Mouse (Mus musculus) lung, postnatal 14 days (tissue): ENCODE measurements around the gene Efna2.
A peak's percentile ranks its signal among the peaks of the same experiment; 100 is the strongest.

ENCODE experiments used
- DNase-seq: peaks from one replicate; pipeline ENCODE4 v3.0.0; 2021

The Efna2 gene

DNA sequence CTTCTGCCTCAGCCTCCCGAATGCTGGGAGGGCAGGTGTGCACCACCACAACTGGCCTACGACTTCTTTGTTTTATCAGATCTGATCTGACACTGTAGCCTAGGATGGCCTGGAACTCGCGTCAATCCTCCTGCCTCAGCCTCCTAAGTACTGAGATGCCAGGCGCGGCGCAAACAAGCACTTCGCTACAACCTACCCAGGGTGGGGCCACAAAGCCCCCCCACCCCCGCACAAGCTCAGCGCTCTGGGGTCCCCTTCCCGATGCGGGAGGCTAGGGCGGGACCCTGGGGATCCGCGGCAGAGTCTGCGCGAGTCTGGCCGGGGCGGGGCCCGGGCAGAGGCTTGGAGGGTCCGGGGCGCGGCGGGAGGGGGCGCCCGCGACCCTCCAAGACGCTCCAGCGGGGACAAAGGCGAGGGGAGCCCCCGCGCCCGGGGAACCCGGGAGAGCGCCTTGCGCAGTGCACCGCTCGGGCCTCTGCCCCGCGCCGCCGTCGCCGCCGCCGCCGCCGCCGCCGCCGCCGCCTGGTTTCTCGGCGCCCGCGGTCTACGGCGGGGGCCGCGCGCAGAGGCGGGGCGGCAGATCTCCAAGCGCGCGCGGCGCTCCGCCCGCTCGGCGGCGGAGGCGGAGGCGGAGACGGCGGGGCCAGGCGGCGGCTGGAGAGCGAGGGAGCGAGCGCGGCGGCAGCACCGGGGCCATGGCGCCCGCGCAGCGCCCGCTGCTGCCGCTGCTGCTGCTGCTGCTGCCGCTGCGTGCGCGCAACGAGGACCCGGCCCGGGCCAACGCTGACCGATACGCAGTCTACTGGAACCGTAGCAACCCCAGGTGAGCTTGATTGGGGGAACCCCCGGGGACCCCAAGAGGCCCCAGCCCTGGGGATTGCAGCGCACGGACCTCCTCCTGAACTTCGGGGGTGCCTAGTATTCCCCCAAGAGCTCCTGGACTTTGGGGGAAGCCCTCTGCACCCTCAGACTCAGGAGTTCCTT is at the start of gene Efna2:
Gene Efna2 (plus strand): TSS at position 415 of the 984 bp plus-strand sequence.
- DNase-seq, result peak; percentile 37

DNA sequence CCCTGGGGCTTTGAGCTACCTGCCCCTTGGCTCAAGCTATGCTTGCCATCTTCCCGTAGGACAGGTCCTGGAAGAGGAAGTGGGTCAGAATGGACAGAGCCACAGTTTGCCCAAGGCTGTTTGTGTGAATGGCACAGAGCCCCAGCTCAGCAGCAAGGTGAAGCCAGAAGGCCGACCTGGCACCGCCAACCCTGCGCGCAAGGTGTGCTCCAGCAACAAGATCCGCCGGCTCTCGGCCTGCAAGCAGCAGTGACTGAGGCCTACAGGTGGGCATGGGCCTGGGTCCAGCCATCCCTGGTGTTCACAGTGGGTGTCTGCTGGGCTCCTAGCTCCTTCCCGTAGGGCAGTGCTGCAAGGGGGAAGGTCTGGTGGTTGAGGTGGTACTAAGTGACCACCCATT is 49.4 kb upstream of the Efna2 start:
- no peak for DNase-seq

DNA sequence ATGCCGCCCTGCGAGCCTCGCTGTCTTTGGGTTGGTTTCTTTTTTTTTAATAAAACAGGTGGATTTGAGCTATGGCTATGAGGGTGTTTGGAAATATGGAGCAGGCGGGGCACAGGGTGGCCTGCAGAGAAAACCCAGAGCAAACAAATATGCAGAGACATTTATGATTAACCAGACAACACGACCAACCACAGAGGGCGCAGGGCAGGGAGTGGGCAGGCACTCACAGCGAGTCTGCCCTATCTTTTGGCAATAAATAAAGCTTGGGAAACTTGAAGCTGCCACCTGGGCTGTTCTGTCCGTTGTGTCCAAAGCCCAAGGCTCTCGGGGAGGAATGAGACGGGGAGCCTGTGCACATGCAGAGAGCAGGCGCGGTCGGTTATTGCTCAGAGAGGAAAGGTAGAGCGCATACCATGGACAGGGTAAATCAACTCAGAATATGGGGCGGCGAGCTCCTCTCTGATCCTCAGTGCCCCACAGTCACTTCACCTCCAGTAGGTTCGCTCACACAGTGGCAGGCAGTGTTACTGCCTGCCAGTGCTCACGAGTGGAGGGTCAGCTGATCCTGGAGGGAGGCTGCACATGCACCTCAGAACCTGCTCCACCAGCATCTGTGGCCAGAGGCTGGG is 48.8 kb upstream of the Efna2 start:
- no peak for DNase-seq

GRCm38 (mm10) chr10:80131316-80131951 is 47.8 kb upstream of the Efna2 start:
- DNase-seq, result no peak

- no peak for DNase-seq
Observed at GRCm38 (mm10) chr10:80131952-80132350, 47.3 kb upstream of the Efna2 start.

GRCm38 (mm10) chr10:80133226-80133849 is 45.9 kb upstream of the Efna2 start:
- no peak for DNase-seq

DNA sequence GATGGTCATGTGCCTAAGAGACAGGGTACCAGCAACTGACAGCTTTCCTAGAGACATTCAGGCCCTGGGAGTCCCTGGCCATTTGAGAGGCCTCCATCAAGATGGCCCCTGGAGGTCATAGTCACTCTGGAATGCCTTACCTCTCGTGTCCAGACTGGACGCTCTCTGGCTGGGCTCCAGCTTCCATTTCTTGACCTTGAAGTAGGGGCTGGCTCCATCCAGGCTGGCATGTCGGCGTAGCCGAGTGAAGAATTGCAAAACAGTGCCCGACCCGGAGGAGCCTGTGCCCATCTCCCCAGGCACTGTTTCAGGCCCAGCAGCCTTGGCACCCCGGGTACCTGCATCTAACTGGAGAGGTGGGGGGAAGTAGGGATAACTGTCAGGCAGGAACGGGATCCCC is 44.9 kb upstream of the Efna2 start:
- DNase-seq, result no peak

- no peak for DNase-seq
Observed at GRCm38 (mm10) chr10:80135161-80135560, 44.1 kb upstream of the Efna2 start.

DNA sequence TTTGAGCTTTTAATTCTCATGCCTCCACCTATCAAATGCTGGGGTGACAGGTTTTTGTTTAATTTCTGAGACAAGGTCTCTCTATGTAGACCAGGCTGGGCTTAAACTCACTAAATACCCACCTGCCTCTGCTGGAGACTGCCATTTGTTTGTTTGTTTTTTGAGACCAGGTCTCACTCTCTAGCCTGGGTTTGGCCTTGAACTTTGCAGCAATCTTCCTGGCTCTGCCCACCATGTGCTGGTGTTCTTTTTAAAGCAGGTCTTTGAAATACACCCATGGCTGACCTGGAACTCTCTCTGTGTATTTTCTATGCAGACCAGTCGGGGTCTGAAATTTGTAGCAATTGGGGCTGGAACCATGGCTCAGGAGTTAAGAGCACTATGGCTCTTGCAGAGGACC is 43.6 kb upstream of the Efna2 start:
- no peak for DNase-seq

- DNase-seq, result no peak
Observed at GRCm38 (mm10) chr10:80136179-80136951, 42.9 kb upstream of the Efna2 start.

DNA sequence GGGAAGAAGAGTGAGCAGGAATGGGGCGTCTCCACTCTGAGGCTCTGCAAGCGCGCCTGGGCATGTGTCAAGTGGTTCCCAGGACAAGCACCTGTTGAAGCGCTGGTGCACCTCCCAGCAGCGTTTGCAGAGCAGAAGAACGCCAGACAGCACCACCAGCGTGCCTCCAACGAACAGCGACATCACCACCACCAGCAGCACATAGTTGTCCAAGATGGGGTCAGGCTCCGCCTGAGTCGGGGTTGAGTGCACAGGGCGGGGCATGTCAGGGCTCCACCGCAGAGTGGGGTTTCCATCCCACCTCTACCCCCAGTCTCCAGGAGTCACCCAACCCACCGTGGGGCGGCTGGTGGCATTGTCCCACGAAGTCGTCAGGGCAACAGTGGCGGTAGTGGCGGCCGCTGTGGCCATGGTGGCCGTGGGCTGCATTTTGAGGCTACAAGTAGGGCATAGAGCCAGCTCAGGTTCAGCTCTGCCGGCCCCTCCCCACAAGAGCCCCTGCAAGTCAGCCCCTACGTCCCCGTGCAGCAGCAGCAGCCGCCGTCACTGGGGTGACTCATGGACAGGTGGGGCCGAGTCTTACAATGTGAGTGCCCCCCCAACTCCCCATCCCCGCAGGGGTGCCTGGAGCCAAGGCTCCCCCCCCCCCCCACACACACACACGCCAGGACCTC is 42.2 kb upstream of the Efna2 start:
- peak; percentile 42 for DNase-seq

- no peak for DNase-seq
Observed at GRCm38 (mm10) chr10:80137626-80138552, 41.4 kb upstream of the Efna2 start.

- DNase-seq, result peak; percentile 54
Observed at GRCm38 (mm10) chr10:80138553-80139438, 40.5 kb upstream of the Efna2 start, which contains the start of gene Atp5d. Gene Atp5d (plus strand): TSS chr10:80138632.

DNA sequence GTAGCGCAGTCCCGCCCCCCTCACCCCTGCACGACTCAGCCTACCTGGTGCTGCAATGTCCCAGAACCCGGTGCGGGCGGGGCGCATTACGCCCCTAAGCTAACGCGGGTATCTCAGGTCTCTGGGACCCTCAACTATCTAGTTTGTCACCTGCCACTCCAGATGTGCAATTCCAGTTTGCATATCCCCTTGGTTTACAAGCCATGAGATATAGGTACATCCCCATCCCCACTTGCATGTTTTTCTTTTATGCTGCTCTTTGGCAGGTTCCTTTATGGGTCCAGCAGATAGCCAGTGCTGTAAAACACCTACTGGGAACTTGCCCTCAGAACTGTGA is 39.9 kb upstream of the Efna2 start:
- DNase-seq, result no peak

DNA sequence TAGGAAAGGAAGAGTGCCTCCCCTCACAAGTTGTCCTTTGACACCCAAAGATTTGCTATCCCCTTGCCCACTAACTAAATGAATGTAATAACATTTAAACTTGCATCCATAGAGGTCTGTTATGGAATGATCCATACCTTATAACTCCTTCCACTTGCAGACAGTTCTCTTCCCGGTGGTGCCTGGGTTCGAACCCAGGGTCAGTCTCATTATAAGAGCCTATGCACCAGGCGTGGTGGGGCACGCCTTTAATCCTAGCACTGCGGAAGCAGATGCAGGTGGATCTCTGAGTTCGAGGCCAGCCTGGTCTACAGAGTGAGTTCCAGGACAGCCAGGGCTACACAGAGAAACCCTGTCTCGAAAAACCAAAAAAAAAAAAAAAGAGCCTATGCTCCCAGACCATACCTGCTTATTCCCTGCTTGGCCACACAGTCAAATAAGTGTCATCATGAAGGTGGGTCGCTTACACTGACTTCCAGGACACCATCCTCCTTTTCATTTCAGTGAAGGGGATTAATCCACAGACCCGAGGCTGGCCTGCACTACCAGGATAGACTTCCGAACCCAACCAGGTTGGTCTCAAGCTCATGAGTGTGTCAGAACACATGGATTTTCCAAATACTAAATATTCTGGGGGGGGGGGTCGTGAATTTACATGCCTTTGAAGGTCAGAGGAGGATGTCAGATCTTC is 39.2 kb upstream of the Efna2 start:
- no peak for DNase-seq

DNA sequence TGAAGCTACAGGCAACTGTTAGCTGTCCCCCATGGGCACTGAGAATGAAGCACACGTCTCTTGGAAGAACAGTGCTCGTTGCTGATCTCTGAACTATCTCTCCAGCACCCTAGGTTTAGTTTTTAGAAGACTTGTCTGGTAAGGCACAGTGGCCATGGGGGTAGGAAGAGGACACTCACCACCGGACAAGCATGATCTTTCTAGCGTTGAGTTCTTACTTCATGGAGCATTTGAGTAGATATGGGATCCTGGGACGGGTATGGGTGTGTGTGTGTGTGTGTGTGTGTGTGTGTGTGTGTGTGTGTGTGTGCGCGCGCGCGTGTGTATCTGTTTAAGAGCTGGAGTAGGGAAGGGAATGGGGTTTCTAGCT is 38.6 kb upstream of the Efna2 start, which contains the start of gene Cbarp:
Gene Cbarp (minus strand): TSS at position 170 of the 370 bp plus-strand sequence.
- no peak for DNase-seq

DNA sequence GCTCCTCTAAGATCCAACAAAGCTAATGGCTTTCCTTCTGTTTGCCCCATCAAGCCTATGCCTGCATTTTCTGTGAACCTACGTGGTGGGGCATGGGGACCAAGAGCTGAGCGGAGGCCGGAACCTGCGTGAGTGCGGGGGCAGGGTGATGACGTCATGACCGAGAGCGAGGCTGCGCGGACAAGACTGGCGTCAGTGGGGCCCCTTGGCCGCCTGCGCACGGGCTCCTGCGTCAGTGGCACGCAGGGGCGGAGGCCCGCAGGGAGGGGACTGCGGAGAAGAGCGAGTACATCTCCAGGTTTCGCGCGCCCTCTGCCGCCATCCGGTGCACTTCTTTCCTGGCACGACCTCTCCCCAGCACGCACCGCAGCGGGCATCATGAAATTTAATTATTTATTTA is 38.0 kb upstream of the Efna2 start:
- DNase-seq, result peak; percentile 97

- DNase-seq, result peak; percentile 95
Observed at GRCm38 (mm10) chr10:80141786-80142529, 37.3 kb upstream of the Efna2 start.
